Mouse (Mus musculus) CH12.LX (cell line): ENCODE data around the gene Cphx2. TPM values are rescaled to one million over a fixed set of nuclear protein-coding genes. Genes with fewer than 3 reads are reported as not detected.
"Not testable (repeated sequence)": the region's sequence is repeated elsewhere in the genome, so short reads cannot be mapped to it uniquely, and the experiment has no call there.

Source experiments
- DNase-seq: peaks from one replicate; pipeline ENCODE4 v3.0.0-alpha.2; 2013; ENCODE audit errors: extremely low read depth
- H3K27ac ChIP-seq: 2 replicates; pipeline ENCODE4 v1.5.1; 2012; ENCODE audit warnings: low read depth, mild to moderate bottlenecking, control low read depth, moderate library complexity; ENCODE audit not compliant: insufficient read depth
- H3K27me3 ChIP-seq: replicated peaks from 2 replicates; pipeline ENCODE3; 2012; ENCODE audit warnings: inconsistent platforms
- H3K36me3 ChIP-seq, 2 experiments: replicated peaks in 1 of 2; 2 replicates each; pipeline versions ENCODE3 to v1.6.1; 2012; ENCODE audit warnings: inconsistent platforms in 1 of 2, low read length in 1 of 2, mild to moderate bottlenecking in 1 of 2, mixed read lengths in 1 of 2, moderate library complexity in 1 of 2; ENCODE audit not compliant: control insufficient read depth in 1 of 2, insufficient read depth in 1 of 2
- H3K4me1 ChIP-seq, 2 experiments: 2 replicates each; pipeline ENCODE4 v1.6.1; 2012; ENCODE audit warnings: inconsistent platforms in 1 of 2, moderate library complexity in 1 of 2; ENCODE audit not compliant: insufficient read depth in 2 of 2, control insufficient read depth in 1 of 2
- H3K4me2 ChIP-seq: 2 replicates; pipeline ENCODE4 v1.6.1; 2012; ENCODE audit warnings: low read depth, mild to moderate bottlenecking, control low read depth; ENCODE audit not compliant: poor library complexity, insufficient read depth, severe bottlenecking
- H3K4me3 ChIP-seq, 3 experiments: fragments of 150-350 bp in 1 of 3; sonication (generic) in 1 of 3; replicated peaks in 1 of 3; 2 replicates each; pipeline versions ENCODE3 to v1.5.1; 2011 to 2012; ENCODE audit warnings: low read depth in 2 of 3, low read length in 2 of 3, mild to moderate bottlenecking in 2 of 3, moderate library complexity in 2 of 3, control low read depth in 1 of 3, improper control_type of control experiment in 1 of 3, inconsistent platforms in 1 of 3, mixed read lengths in 1 of 3; ENCODE audit not compliant: poor library complexity in 1 of 3
- H3K79me2 ChIP-seq: replicated peaks from 2 replicates; pipeline ENCODE4 v1.6.1; 2012; ENCODE audit warnings: mild to moderate bottlenecking, moderate library complexity; ENCODE audit not compliant: control insufficient read depth, poor library complexity, insufficient read depth, severe bottlenecking; ENCODE audit errors: extremely low read depth
- H3K9ac ChIP-seq: 2 replicates; pipeline ENCODE4 v1.6.1; 2012; ENCODE audit warnings: low read depth, mild to moderate bottlenecking, control low read depth, moderate library complexity; ENCODE audit not compliant: insufficient read depth
- H3K9me3 ChIP-seq: replicated peaks from 2 replicates; pipeline ENCODE3; 2012; ENCODE audit warnings: low read length, inconsistent platforms, mixed read lengths
- dilution Hi-C: fragments of 300-500 bp; cut with MboI; formaldehyde crosslinking; loops from 2 replicates; pipeline ENCODE4 v1.14.3; 2020; ENCODE audit warnings: low sequenced_read_pairs; ENCODE audit not compliant: extremely low pct_unique_long_range_greater_than_20kb, extremely low pct_ligation_motif_present
- in situ Hi-C: fragments of 300-500 bp; cut with MboI; formaldehyde crosslinking; loops from 3 replicates; pipeline ENCODE4 v1.14.3; 2019; ENCODE audit warnings: low sequenced_read_pairs, low pct_ligation_motif_present, low pct_unique_long_range_greater_than_20kb, mixed read lengths
- polyA plus RNA-seq: library from polyadenylated mRNA; unstranded; fragments of >175 nt; gene quantifications from 2 replicates; pipeline ENCODE4 v1.2.1, GENCODE M21; 2012; ENCODE audit warnings: low read depth; ENCODE audit not compliant: insufficient read length
- total RNA-seq, 2 experiments: library from RNA; depleted of rRNA; stranded (reverse); fragments of 300-350 nt in 1 of 2; fragments of >200 nt in 1 of 2; gene quantifications; 2 replicates each; pipeline ENCODE4 v1.2.3; 2012 to 2014

The Cphx2 gene
- total RNA-seq (2012; rRNA removed), result not detected in 2 replicates
- not detected in 2 replicates for total RNA-seq (2014; rRNA removed)
- polyA plus RNA-seq, result not detected in 2 replicates

DNA sequence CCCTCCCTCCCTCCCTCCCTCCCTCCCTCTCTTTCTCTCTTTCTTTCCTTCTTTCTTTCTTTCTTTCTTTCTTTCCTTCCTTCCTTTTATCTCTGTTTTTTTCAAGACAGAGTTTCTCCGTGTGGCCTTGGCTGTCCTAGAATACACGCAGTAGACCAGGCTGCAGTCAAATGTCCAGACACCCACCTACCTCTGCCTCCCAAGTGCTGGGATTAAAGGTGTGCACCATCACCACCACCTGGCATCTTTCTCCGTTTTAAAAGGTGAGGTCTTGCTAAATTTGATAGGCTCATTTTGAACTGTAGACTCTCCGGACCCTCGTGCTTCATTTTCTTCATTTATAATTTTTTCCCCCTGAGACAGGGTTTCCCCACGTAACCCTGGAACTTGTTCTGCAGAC is at the start of gene Cphx2:
Gene Cphx2 (plus strand): TSS at position 301 of the 400 bp plus-strand sequence.
- dilution Hi-C loops, H3K27ac ChIP-seq, H3K4me2 ChIP-seq, H3K9ac ChIP-seq, in situ Hi-C loops, H3K4me3 ChIP-seq, H3K36me3 ChIP-seq, H3K79me2 ChIP-seq, H3K4me1 ChIP-seq, DNase-seq, H3K9me3 ChIP-seq, H3K27me3 ChIP-seq: not testable (repeated sequence)

DNA sequence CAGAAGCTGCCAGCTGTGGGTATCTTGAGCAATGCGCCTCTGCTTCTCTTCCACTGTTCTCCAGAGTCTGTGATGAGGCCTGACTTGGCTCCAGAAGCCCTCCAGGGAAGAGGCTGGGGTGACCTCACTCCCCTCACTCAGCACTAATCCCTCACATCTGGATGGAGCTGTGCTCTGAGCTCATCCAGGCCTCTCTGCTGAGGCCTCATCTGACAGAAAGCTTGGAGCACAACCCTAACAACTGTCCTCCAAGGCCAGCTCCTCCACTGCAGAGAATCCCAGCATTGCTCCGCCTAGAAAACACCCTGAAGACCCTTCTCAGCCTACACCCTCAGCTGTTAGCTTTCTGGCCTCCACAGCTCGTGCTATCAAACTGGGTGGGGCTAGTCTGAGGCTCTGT is 47.0 kb upstream of the Cphx2 start:
- H3K36me3 ChIP-seq, DNase-seq, in situ Hi-C loops: not testable (repeated sequence)

DNA sequence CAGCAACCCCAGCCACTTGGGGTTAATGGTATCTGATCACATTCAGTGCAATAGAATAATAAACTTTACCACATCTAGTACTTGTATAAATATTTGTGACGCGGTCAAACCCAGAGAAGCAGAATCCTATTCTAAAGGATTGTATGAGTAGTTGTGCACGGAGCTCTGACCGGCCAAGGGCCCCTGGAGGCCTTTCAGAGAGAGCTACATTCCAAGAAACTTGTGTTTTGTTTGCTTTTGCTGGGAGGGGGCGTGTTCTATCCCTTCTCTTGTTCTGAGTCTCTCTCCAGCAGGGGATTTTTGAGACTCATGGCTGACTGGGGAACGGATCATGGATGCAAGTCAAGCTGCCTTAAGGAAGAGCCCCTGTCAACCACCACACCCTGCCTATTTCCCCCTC is 45.9 kb upstream of the Cphx2 start:
- dilution Hi-C loops, H3K4me2 ChIP-seq, in situ Hi-C loops: not testable (repeated sequence)

More for the DNA sequence above, 47.0 kb upstream of the Cphx2 start:
- dilution Hi-C loops, H3K4me3 ChIP-seq, H3K79me2 ChIP-seq, H3K4me2 ChIP-seq, H3K27ac ChIP-seq, H3K27me3 ChIP-seq, H3K9me3 ChIP-seq, H3K4me1 ChIP-seq, H3K9ac ChIP-seq: not testable (repeated sequence)

DNA sequence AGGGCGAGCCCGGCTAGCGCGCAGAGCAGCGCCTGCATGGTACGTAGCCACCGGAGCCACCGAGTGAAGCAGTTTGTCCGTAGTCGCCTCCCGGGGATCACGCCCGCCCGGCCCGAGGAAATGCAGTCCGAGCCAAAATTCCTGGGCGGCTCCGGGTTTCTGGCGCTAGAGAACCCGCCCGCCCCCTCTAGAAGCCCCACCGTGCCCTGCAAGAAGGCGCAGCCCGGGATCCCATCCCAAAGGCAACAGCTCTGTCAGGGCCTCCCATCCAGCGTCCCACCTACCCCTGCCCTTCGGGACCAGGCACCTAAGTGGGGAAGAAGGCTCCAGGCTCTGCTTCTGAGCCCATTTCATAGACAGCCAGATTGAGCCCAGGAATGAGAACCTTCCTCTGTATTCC is 38.7 kb upstream of the Cphx2 start, which contains the start of gene Gm9780:
Gene Gm9780 (minus strand): TSS at position 101 of the 400 bp plus-strand sequence.
- H3K27ac ChIP-seq, H3K36me3 ChIP-seq, H3K9ac ChIP-seq, H3K79me2 ChIP-seq, H3K4me1 ChIP-seq, DNase-seq, H3K9me3 ChIP-seq, dilution Hi-C loops, H3K4me2 ChIP-seq, H3K27me3 ChIP-seq, H3K4me3 ChIP-seq, in situ Hi-C loops: not testable (repeated sequence)

More for the DNA sequence above, 45.9 kb upstream of the Cphx2 start:
- not testable (repeated sequence) for H3K79me2 ChIP-seq, H3K9ac ChIP-seq, H3K27me3 ChIP-seq, H3K4me3 ChIP-seq, DNase-seq, H3K9me3 ChIP-seq, H3K27ac ChIP-seq, H3K4me1 ChIP-seq, H3K36me3 ChIP-seq

DNA sequence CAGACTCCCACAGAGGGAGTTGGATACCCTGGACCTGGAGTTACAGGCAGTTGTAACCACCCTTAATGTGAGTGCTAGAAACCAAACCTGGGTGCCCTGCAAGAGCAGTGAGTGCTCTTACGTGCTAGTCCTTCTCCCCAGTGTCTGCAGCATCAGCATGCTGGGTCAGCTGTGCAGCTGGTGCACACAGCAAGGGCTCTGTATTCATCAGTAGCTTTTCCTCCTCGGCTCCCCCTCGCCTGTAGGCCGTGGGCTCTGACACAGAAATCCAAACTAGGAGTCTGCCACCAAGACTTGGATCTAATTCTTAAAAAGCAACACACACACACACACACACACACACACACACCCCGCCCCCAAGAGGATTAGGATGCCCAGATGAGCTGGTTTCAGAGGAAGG is 36.3 kb upstream of the Cphx2 start:
- H3K9ac ChIP-seq, H3K27ac ChIP-seq, H3K36me3 ChIP-seq, H3K9me3 ChIP-seq, H3K4me3 ChIP-seq, H3K4me1 ChIP-seq, H3K27me3 ChIP-seq, in situ Hi-C loops, H3K4me2 ChIP-seq, DNase-seq, H3K79me2 ChIP-seq, dilution Hi-C loops: not testable (repeated sequence)

DNA sequence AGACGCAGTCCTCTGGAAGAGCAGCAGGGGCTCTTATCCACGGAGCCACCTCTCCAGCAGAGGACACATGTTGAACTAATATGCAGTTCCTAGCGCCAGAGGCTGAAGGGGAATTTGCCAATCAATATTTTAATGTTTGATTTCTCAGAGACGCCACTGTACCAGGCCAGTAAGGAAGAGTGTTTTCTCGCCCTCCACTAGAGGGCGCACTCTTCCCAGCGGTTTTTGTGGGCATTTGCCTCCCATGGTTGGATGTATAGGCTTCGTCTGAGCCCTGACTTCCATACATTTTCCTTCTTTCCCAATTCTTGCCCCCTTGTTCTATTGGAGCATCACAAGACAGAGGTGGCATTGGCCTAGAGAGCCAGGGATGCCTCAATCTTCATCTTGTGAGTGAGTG is 34.3 kb upstream of the Cphx2 start:
- H3K79me2 ChIP-seq, H3K27me3 ChIP-seq, H3K4me3 ChIP-seq, DNase-seq, H3K9me3 ChIP-seq, H3K4me1 ChIP-seq, H3K9ac ChIP-seq, H3K4me2 ChIP-seq, H3K27ac ChIP-seq, dilution Hi-C loops, in situ Hi-C loops, H3K36me3 ChIP-seq: not testable (repeated sequence)
